ENCODE assay signal across 13 mouse cellular contexts in genomic region chr9:55402276-55402675, GRCm38 (mm10).
A peak's percentile ranks its signal among the peaks of the same experiment; 100 is the strongest.
DNase-seq lines count a peak whose midpoint lies in the region; ATAC-seq and TF ChIP-seq lines count a peak whose summit lies in the region.
"Had no signal": no experiment of that assay in that cellular context is flagged by ENCODE, and none has a peak within 500 bp of the region (broad histone marks: within the 10 kb centered on the region; RNA-seq: fewer than 3 reads in every experiment).

No protein-coding gene starts in this region.

- H3K27me3 ChIP-seq in kidney, postnatal 0 days (ENCODE audit: insufficient read depth, low read length) = no peaks in the 10 kb centered on the region
- no peaks in the 10 kb centered on the region for H3K27me3 ChIP-seq in cerebellum, adult 2 months (ENCODE audit: control insufficient read depth, insufficient read depth, low read length)
- H3K27me3 ChIP-seq in limb, embryonic 11.5 days (ENCODE audit: control insufficient read depth, insufficient read depth, low read length) = no peaks in the 10 kb centered on the region
- H3K27me3 ChIP-seq in intestine, embryonic 15.5 days (replicated peaks) = no peaks in the 10 kb centered on the region
- H3K27me3 ChIP-seq: hindbrain, embryonic 15.5 days had no signal

- no peak for ATAC-seq in kidney, postnatal 0 days (replicated peaks; ENCODE audit: low FRiP score, low read depth)
- ATAC-seq in limb, embryonic 11.5 days (ENCODE audit: insufficient number of reproducible peaks, low FRiP score, low TSS enrichment, low read depth) = no peak
- no peak for ATAC-seq in megakaryocyte, adult 5-6 weeks (ENCODE audit: poor library complexity, severe bottlenecking)
- no peak for ATAC-seq in intestine, embryonic 15.5 days
- ATAC-seq: midbrain, embryonic 16.5 days had no signal

- H3K4me1 ChIP-seq in kidney, postnatal 0 days (replicated peaks; ENCODE audit: insufficient read depth, low read length) = 0 out of 2 replicates have a peak, but pooled peaks cover 4% of the 10 kb centered on the region
- H3K4me1 ChIP-seq in cerebellum, adult 2 months (ENCODE audit: control insufficient read depth, insufficient read depth, low read length) = peaks cover 36% of the 10 kb centered on the region
- peaks cover 40% of the 10 kb centered on the region for H3K4me1 ChIP-seq in limb, embryonic 11.5 days (ENCODE audit: control insufficient read depth, insufficient read depth, low read length)
- no peaks in the 10 kb centered on the region for H3K4me1 ChIP-seq in intestine, embryonic 15.5 days (replicated peaks)

- no peak overlapping the region for H3K4me2 ChIP-seq in kidney, postnatal 0 days (ENCODE audit: low read length)
- no peak overlapping the region for H3K4me2 ChIP-seq in limb, embryonic 11.5 days (ENCODE audit: low read depth, severe bottlenecking)
- H3K4me2 ChIP-seq in intestine, embryonic 15.5 days (replicated peaks) = no peak overlapping the region
- H3K4me2 ChIP-seq: hindbrain, embryonic 15.5 days; lung, embryonic 14.5 days had no signal

- TF ChIP-seq POLR2A in cerebellum, adult 2 months (IDR thresholded peaks at IDR 0.05; ENCODE audit: borderline replicate concordance, insufficient read depth, low read length) = no peak

- WGBS in kidney, postnatal 0 days = 17% methylated on average over 7 of the region's 7 CpGs
- WGBS in cerebellum, adult 2 months = 12% methylated on average over 7 of the region's 7 CpGs
- WGBS in limb, embryonic 11.5 days = 26% methylated on average over 7 of the region's 7 CpGs
- WGBS in intestine, embryonic 15.5 days = 37% methylated on average over 7 of the region's 7 CpGs

- no peaks in the 10 kb centered on the region for H3K36me3 ChIP-seq in kidney, postnatal 0 days (ENCODE audit: insufficient read depth, low read length)
- H3K36me3 ChIP-seq in limb, embryonic 11.5 days (ENCODE audit: control insufficient read depth, insufficient read depth, low read length) = no peaks in the 10 kb centered on the region
- no peaks in the 10 kb centered on the region for H3K36me3 ChIP-seq in intestine, embryonic 15.5 days
- H3K36me3 ChIP-seq: hindbrain, embryonic 15.5 days had no signal

- no peaks in the 10 kb centered on the region for H3K9me3 ChIP-seq in kidney, postnatal 0 days (replicated peaks; ENCODE audit: low read length)
- no peaks in the 10 kb centered on the region for H3K9me3 ChIP-seq in limb, embryonic 11.5 days (ENCODE audit: control insufficient read depth, low read length)
- H3K9me3 ChIP-seq in intestine, embryonic 15.5 days = no peaks in the 10 kb centered on the region
- H3K9me3 ChIP-seq: hindbrain, embryonic 15.5 days had no signal

- H3K9ac ChIP-seq in kidney, postnatal 0 days (ENCODE audit: low read depth, low read length) = no peak overlapping the region
- H3K9ac ChIP-seq in limb, embryonic 11.5 days (ENCODE audit: low read length) = no peak overlapping the region
- H3K9ac ChIP-seq in intestine, embryonic 15.5 days = no peak overlapping the region
- H3K9ac ChIP-seq: hindbrain, embryonic 15.5 days; lung, embryonic 14.5 days had no signal

- TF ChIP-seq CTCF in kidney, postnatal 0 days (IDR thresholded peaks at IDR 0.05; ENCODE audit: low read depth) = no peak
- no peak for TF ChIP-seq CTCF in cerebellum, adult 2 months (IDR thresholded peaks at IDR 0.05; ENCODE audit: borderline replicate concordance, insufficient read depth, low read depth, low read length)

- DNase-seq in kidney, postnatal 0 days (ENCODE audit: low spot score) = peak; percentile 56
- no peak for DNase-seq in kidney, adult 8-10 months
- peak; percentile 72 for DNase-seq in adrenal gland, postnatal 14 days
- DNase-seq in cerebellum, adult 2 months = peak; percentile 70 to 75
- no peak for DNase-seq in limb, embryonic 11.5 days (ENCODE audit: low spot score)
- no peak for DNase-seq in layer of hippocampus, postnatal 36 days
- DNase-seq: kidney, adult 9 months; lung, embryonic 14.5 days; thymus, adult 2 months had no signal

- H3K4me3 ChIP-seq in kidney, postnatal 0 days (replicated peaks; ENCODE audit: low read depth, low read length) = no peak overlapping the region
- no peak overlapping the region for H3K4me3 ChIP-seq in cerebellum, adult 2 months (replicated peaks; ENCODE audit: insufficient read depth, low read depth, low read length)
- H3K4me3 ChIP-seq in limb, embryonic 11.5 days (ENCODE audit: low read depth, low read length) = no peak overlapping the region
- no peak overlapping the region for H3K4me3 ChIP-seq in intestine, embryonic 15.5 days (replicated peaks)
- H3K4me3 ChIP-seq: hindbrain, embryonic 15.5 days had no signal

- H3K27ac ChIP-seq in kidney, postnatal 0 days = no peak overlapping the region
- peak overlapping the region; percentile 32 for H3K27ac ChIP-seq in cerebellum, adult 2 months (ENCODE audit: insufficient read depth, low read length)
- H3K27ac ChIP-seq in limb, embryonic 11.5 days (replicated peaks; ENCODE audit: low read depth, low read length) = peak overlapping the region; percentile 22; the same call in 1 of the 2 replicates
- H3K27ac ChIP-seq in intestine, embryonic 15.5 days = no peak overlapping the region
- H3K27ac ChIP-seq: hindbrain, embryonic 15.5 days had no signal

Comparison
In these comparisons a context has a peak if more than half of its experiments do, and no peak if none do; other contexts are left out.
1. DNase-seq: peak in kidney, postnatal 0 days (single experiment), adrenal gland, postnatal 14 days (single experiment) and cerebellum, adult 2 months (2 of 2); none in kidney, adult 8-10 months (0 of 2), limb, embryonic 11.5 days (single experiment) and layer of hippocampus, postnatal 36 days (0 of 2).
2. H3K27ac ChIP-seq: peak in cerebellum, adult 2 months (single experiment) and limb, embryonic 11.5 days (single experiment); none in kidney, postnatal 0 days (single experiment) and intestine, embryonic 15.5 days (single experiment).